Mouse (Mus musculus) lung, embryonic 14.5 days (tissue): ENCODE results near the gene Sfi1. TPM values are rescaled to one million over a fixed set of nuclear protein-coding genes. Genes with fewer than 3 reads are reported as not detected.
"Not testable (repeated sequence)": the region's sequence is repeated elsewhere in the genome, so short reads cannot be mapped to it uniquely, and the experiment has no call there.

Experiments used
- ATAC-seq: fragments of 200-750 bp; cut with Nextera tagmentation; 2 replicates; pipeline ENCODE4 v1.8.0; 2017; ENCODE audit warnings: mild to moderate bottlenecking, moderate TSS enrichment, moderate library complexity; ENCODE audit not compliant: insufficient read depth
- DNase-seq: peaks from one replicate; pipeline ENCODE4 v3.0.0-alpha.2; 2015
- H3K27ac ChIP-seq: fragments of 300-500 bp; sonication (generic); 2 replicates; pipeline ENCODE4 v1.5.1; 2014; ENCODE audit warnings: low read depth, mild to moderate bottlenecking, moderate library complexity
- H3K27me3 ChIP-seq: fragments of 300-500 bp; sonication (generic); 2 replicates; pipeline ENCODE4 v1.6.1; 2014; ENCODE audit warnings: low read length, control low read depth; ENCODE audit not compliant: insufficient read depth
- H3K36me3 ChIP-seq: fragments of 300-500 bp; sonication (generic); 2 replicates; pipeline ENCODE4 v1.6.1; 2014; ENCODE audit warnings: control low read depth; ENCODE audit not compliant: insufficient read depth
- H3K4me1 ChIP-seq: fragments of 300-500 bp; sonication (generic); 2 replicates; pipeline ENCODE4 v1.6.1; 2014; ENCODE audit warnings: antibody characterized with exemption, control low read depth; ENCODE audit not compliant: insufficient read depth
- H3K4me2 ChIP-seq: fragments of 300-500 bp; sonication (generic); 2 replicates; pipeline ENCODE4 v1.6.1; 2014; ENCODE audit warnings: mild to moderate bottlenecking
- H3K4me3 ChIP-seq: fragments of 300-500 bp; sonication (generic); 2 replicates; pipeline ENCODE4 v1.5.1; 2014; ENCODE audit warnings: low read depth, low read length
- H3K9ac ChIP-seq: fragments of 300-500 bp; sonication (generic); 2 replicates; pipeline ENCODE4 v1.6.1; 2014
- H3K9me3 ChIP-seq: fragments of 300-500 bp; sonication (generic); 2 replicates; pipeline ENCODE4 v1.6.1; 2016; ENCODE audit warnings: low read depth, low read length, control low read depth
- WGBS: fragments of 180-500 bp; shearing (Covaris S2); extraction: QIAGEN DNeasy Blood & Tissue Kit; methylation state at CpG from one replicate; pipeline ENCODE4 v1.1.7; 2014; 5-methylcytosine and 5-hydroxymethylcytosine counted together
- polyA plus RNA-seq: library from polyadenylated mRNA; unstranded; fragments of >200 nt; fragmentation: Nextera tagmentation; extraction: Ambion mirVana; gene quantifications from 2 replicates; pipeline ENCODE4 v1.2.1, GENCODE M21; 2014

Gene Sfi1
- polyA plus RNA-seq, 1 experiment from 2014 or later, result 10.8 TPM

DNA sequence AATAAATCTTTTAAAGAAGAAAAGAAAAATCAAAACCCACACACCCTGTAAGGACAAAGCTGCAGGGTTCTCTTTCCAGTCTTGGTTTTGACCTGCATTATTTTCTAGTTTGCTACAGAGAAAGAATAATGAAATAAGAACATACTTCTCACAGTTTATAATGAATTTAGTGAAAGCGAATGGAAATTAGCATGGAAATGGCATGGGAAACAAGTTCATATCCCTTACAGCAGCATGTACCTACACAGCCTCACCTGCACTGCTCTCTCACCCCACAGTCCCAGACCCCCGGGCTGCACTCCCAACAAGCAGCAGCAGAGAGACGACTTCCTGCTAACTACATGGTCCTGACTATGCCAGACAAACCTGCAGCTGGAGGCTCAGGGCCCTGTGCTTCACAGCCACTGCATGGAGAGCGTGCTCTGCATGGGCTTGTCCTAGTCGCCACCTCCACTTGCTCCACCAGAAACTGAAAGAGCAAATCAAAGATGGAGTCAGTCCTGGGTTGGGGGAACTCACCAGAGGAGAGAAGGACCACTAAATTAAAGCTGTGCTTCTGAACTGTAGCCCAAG is 28.0 kb downstream of the Sfi1 start:
- H3K27ac ChIP-seq, H3K27me3 ChIP-seq, H3K4me2 ChIP-seq, H3K36me3 ChIP-seq, H3K4me1 ChIP-seq, H3K4me3 ChIP-seq, DNase-seq, H3K9ac ChIP-seq: not testable (repeated sequence)
- ATAC-seq, result peak; percentile 7
- WGBS, result 71% methylated on average over 3 of the region's 5 CpGs
- H3K9me3 ChIP-seq, result peaks cover 12% of the 10 kb centered on the region; the same call in 1 of the 2 replicates

DNA sequence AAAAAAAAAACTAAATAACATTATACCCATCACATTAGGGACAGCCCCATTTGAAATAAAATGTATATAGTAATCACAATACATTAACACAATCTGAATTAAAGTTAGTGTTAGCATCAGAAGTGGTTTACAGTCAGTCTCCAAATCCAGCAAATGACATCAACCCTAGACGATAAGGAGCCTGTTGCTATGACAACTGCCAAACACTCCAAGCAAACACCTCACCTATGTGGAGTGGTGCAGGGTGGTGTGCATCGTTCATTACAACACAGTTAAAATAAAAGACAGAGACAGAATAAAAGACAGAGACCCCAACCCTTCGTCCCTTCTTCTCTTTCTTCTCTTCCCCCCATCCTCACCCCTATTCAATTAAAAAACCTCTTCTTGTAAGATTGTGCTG is 29.6 kb downstream of the Sfi1 start:
- not testable (repeated sequence) for H3K36me3 ChIP-seq, H3K4me1 ChIP-seq, H3K4me2 ChIP-seq, ATAC-seq, H3K9ac ChIP-seq, H3K27ac ChIP-seq, H3K4me3 ChIP-seq, H3K27me3 ChIP-seq
- WGBS, result 44% methylated on average over 3 of the region's 3 CpGs
- peak; percentile 19 for DNase-seq
- H3K9me3 ChIP-seq, result peaks cover 12% of the 10 kb centered on the region; the same call in 1 of the 2 replicates

DNA sequence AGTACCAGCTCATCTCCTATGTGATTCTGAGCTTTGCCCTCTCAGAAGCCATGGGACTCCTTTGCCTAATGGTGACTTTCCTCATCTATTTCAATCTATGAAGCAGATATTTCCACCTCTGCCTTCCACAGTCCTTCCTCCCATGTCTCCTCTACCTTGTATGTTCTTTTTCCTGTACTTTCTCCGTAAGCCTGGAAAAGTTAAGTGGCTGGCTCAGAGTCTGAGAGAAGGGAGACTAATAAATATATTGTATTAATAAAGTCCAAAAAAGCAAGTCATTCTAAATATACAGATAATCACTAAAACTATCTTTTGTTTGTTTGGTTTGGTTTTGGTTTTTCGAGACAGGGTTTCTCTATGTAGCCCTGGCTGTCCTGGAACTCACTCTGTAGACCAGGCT is 30.1 kb downstream of the Sfi1 start:
- DNase-seq, H3K27ac ChIP-seq, H3K27me3 ChIP-seq, H3K4me1 ChIP-seq, H3K4me2 ChIP-seq, H3K36me3 ChIP-seq, ATAC-seq, H3K4me3 ChIP-seq, H3K9ac ChIP-seq: not testable (repeated sequence)
- H3K9me3 ChIP-seq, result peaks cover 12% of the 10 kb centered on the region; the same call in 1 of the 2 replicates
- 82% methylated on average over 2 of the region's 2 CpGs for WGBS

DNA sequence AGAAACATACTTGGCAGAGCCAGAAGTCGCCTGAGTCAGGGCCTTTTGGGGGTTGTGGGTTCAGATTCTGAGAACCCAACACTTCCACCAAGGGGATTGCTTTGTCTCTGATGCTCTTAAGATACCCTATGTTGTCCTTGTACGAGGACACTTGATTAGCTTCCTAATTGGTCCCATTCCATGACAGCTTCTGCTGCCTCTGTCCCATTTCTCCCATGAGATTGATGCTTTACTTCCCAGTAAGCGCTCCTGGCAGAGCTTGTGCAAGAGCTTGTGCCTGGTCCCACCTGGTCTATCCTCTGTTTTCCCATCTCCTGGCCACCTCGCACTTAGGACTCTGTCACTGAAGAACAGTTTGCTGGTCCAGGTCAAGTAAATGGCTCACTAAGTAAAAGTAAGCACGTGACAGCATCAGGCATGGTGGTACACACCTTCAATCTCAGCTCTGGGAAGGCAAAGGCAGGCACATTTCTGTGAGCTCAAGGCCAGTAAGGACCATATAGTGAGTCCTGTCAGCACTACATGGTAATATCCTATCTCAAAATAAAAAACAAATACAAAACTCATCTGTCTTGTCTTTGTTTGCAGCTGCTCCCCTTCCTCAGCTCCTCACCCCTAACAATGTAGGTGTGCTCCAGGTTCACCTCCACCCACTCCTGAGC is 30.9 kb downstream of the Sfi1 start:
- peak; percentile 21 for DNase-seq

DNA sequence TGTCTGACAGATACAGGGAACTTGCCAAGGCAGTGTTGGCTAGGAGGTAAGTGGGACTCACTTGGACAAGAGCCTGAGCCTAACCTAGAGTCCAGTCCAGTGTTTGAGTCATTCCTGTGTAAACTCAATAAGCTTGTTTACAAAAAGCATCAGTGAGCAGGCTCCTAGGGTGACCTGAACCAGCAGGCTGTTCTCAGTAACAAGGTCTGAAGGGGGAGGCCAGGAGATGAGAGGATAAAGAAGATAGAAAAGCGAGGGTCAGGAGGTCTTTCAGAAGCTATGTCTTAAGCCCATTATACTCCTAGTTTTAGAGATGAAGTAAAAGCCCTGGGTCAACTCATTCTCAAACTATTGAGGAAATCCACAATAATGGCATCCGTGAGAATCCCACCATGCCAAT is 31.9 kb downstream of the Sfi1 start:
- not testable (repeated sequence) for H3K4me3 ChIP-seq, H3K4me2 ChIP-seq, DNase-seq, H3K27me3 ChIP-seq, ATAC-seq, H3K36me3 ChIP-seq, H3K9ac ChIP-seq, H3K27ac ChIP-seq, H3K4me1 ChIP-seq
- H3K9me3 ChIP-seq, result peaks cover 13% of the 10 kb centered on the region; the same call in 1 of the 2 replicates
- 47% methylated on average over 1 of the region's 2 CpGs for WGBS

More for the DNA sequence above, 30.9 kb downstream of the Sfi1 start:
- ATAC-seq, result 0 out of 2 replicates have a peak, but pooled peaks have one; percentile 33
- H3K4me3 ChIP-seq, H3K9ac ChIP-seq, H3K4me1 ChIP-seq, H3K27me3 ChIP-seq, H3K36me3 ChIP-seq, H3K9me3 ChIP-seq, H3K27ac ChIP-seq, H3K4me2 ChIP-seq: not testable (repeated sequence)
- WGBS, result 59% methylated on average over 5 of the region's 5 CpGs

DNA sequence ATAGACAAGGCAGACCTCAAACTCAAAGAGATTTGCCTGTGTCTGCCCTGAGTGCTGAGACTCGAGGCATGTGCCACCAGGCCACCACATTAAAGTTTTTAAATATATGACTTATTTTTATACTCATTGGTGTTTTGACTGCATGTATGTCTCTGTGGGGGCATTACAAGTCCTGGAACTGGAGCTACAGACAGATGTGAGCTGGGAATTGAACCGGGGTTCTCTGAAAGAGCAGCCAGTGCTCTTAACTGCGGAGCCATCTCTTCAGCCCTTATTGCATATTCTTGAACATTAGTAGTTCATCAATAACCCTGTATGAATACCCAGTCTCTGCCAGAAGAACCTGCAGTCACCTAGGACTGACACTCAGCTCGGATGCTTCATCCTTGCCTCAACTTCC is 34.5 kb downstream of the Sfi1 start:
- DNase-seq, H3K9me3 ChIP-seq, H3K9ac ChIP-seq, H3K4me1 ChIP-seq, H3K27ac ChIP-seq, ATAC-seq, H3K4me3 ChIP-seq, H3K27me3 ChIP-seq, H3K4me2 ChIP-seq, H3K36me3 ChIP-seq: not testable (repeated sequence)
- WGBS, result 92% methylated on average over 4 of the region's 4 CpGs

DNA sequence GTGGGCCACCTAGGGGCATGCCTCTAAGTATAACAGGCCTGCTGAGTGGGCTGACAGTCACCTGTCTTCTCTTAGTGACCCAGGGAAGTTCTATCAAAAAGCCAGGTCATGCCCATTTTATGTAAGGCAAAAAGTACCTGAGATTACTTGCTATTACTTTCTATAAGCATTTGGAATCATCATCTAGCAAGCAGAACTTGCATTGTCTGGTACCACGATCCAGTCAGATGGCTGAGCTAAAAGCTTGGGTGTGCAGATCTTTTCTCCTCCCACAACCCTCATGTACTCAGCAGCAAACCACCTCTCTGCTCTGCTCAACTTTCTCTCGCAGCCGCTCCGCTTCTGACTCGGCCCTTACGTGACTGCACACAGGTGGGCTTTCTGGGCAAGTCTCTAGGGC is 35.3 kb downstream of the Sfi1 start:
- H3K9me3 ChIP-seq, result peaks cover 14% of the 10 kb centered on the region; the same call in 1 of the 2 replicates
- not testable (repeated sequence) for H3K4me1 ChIP-seq, H3K36me3 ChIP-seq, H3K4me3 ChIP-seq, H3K27ac ChIP-seq, H3K27me3 ChIP-seq, H3K9ac ChIP-seq, ATAC-seq, DNase-seq, H3K4me2 ChIP-seq
- WGBS, result 91% methylated on average over 6 of the region's 6 CpGs

DNA sequence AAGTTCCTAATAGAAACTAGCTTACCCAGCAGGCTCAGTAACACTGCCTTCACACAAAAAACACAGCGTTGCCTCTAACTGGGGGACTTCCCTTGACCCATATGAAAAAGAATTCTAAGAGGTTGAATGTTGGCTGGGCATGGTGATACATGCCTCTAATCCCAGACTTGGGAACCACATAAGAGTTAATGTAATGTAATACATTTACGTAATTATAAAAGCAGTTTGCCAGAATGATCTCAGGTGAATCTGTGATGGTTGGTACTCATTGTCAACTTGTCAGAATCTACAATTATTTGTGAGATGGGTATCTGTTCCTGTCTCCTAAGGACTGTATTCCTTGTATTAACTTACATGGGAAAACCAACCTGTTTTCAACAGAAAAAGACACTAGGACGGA is 36.3 kb downstream of the Sfi1 start:
- H3K9ac ChIP-seq, H3K4me2 ChIP-seq, ATAC-seq, H3K9me3 ChIP-seq, H3K27me3 ChIP-seq, H3K4me3 ChIP-seq, H3K27ac ChIP-seq, H3K36me3 ChIP-seq, DNase-seq, H3K4me1 ChIP-seq: not testable (repeated sequence)
- 94% methylated on average over 2 of the region's 3 CpGs for WGBS

DNA sequence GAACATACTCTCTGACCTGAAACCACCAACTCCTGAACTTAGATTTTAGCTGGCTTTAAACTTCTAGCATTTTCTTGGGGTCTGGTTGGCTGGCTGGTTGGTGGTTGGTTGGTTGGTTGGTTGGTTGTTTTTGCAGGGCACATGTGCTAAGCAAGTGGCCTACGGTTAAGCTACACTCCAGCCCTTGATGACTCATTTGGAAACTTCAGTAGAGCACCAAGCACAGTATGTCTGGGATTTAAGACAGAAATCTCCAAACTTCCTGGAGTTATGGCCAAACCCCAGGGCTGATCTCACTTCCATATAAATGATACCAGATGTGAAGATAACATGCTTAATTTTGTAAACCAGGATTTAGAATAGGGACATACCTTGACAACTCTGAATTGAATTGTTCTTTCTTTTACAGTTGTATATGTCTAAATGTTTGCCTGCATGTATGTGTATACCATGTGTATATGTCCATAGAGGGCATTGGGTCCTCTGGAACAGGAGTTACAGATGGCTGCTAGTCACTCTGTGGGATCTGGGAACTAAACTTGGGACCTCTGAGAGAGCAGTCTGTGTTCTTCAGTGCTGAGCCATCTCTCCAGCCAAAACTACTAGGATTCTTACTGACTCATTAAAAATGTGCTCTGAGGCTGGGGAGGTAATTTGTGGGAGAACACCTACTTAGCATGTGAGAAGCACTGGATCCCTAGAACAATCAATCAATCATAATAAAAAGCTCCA is 39.4 kb downstream of the Sfi1 start:
- peak; percentile 45 for ATAC-seq
- not testable (repeated sequence) for H3K27me3 ChIP-seq, H3K36me3 ChIP-seq, H3K4me3 ChIP-seq, H3K4me2 ChIP-seq, H3K4me1 ChIP-seq, H3K9ac ChIP-seq, H3K27ac ChIP-seq
- peak; percentile 32 for DNase-seq
- WGBS, result 73% methylated on average over 1 of the region's 1 CpGs
- peaks cover 16% of the 10 kb centered on the region for H3K9me3 ChIP-seq

DNA sequence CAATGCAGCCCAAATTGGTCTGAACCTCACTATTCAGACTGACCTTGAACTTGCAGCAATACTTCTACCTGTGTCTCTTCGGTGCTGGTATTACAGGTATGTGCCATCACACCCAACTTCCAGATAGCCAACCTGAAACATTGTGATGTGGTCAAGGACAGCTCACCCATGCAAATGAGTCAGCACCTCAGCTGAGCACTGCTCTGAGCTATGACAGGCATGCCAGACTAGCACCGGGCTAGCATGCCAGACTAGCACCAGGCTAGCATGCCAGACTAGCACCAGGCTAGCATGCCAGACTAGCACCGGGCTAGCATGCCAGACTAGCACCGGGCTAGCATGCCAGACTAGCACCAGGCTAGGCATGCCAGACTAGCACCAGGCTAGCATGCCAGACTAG is 41.9 kb downstream of the Sfi1 start:
- ATAC-seq, result 0 out of 2 replicates have a peak, but pooled peaks have one; percentile 16
- not testable (repeated sequence) for H3K27ac ChIP-seq, H3K4me1 ChIP-seq, H3K9ac ChIP-seq, DNase-seq, H3K4me3 ChIP-seq, H3K27me3 ChIP-seq, H3K36me3 ChIP-seq, H3K4me2 ChIP-seq
- peaks cover 12% of the 10 kb centered on the region for H3K9me3 ChIP-seq
- WGBS, result 92% methylated on average over 4 of the region's 4 CpGs
